Mouse (Mus musculus): ENCODE results near the gene Olfr142.

- TF ChIP-seq CTCF (IDR thresholded peaks at IDR 0.05; ENCODE audit: borderline replicate concordance, control insufficient read depth, extremely low read depth, insufficient read depth, low read length, poor library complexity) (no peak), POLR2A (IDR thresholded peaks at IDR 0.05; ENCODE audit: control insufficient read depth, extremely low read depth, insufficient read depth, low read length, poor library complexity) (no peak)
These were observed 13.5 kb upstream of the Olfr142 start, which contains the start of gene Olfr1271 for GRCm38 (mm10) chr2:90270932-90271331.
